Mouse (Mus musculus): ENCODE measurements around the gene Ccdc84.
"Not testable (repeated sequence)": the region's sequence is repeated elsewhere in the genome, so short reads cannot be mapped to it uniquely, and the experiment has no call there.

Ccdc84 gene

DNA sequence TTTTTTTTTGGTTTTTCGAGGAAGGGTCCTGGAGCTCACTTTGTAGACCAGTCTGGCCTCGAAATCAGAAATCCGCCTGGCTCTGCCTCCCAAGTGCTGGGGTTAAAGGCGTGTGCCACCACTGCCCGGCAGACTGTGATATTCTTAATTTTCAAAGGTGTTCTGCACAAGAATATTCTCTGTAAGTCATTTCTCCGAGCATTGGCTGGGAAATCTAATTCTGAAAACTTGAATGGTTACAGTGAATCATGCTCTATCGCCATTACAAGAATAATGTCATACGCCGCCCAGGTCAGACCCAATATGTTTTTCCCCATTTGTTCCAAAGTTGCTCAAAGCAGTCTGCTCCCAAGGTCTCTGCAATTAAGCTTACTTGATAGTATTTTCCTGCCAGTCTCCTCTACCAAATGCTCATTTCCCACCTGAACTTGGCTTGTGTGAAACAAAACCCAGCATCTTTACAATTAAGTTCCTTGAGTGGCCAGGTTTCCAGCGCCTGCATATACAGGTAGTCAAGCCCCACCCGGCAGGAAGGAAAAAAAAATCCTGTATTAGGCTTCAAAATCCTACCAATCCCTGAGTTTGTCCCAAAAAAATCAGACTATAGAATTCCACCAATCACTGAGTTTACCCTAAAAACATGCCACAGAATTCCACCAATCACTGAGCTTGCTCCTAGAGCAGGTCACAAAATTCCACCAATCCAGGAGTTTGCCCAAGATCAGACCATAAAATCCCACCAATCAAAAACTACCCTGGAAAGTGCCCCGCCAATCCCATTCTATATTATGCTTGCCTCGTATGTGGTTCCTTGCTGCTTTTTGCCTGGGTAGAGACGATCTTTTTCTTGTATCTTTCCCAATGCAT lies at the start of gene Ccdc84:
Ccdc84 (minus strand) TSS at position 51 of the 867 bp plus-strand sequence.
- no peak for DNase-seq (ENCODE audit: low spot score)

- no peak for DNase-seq (ENCODE audit: low spot score)
Observed at GRCm38 (mm10) chr9:44461950-44462349, 43.6 kb upstream of the Ccdc84 start.

DNA sequence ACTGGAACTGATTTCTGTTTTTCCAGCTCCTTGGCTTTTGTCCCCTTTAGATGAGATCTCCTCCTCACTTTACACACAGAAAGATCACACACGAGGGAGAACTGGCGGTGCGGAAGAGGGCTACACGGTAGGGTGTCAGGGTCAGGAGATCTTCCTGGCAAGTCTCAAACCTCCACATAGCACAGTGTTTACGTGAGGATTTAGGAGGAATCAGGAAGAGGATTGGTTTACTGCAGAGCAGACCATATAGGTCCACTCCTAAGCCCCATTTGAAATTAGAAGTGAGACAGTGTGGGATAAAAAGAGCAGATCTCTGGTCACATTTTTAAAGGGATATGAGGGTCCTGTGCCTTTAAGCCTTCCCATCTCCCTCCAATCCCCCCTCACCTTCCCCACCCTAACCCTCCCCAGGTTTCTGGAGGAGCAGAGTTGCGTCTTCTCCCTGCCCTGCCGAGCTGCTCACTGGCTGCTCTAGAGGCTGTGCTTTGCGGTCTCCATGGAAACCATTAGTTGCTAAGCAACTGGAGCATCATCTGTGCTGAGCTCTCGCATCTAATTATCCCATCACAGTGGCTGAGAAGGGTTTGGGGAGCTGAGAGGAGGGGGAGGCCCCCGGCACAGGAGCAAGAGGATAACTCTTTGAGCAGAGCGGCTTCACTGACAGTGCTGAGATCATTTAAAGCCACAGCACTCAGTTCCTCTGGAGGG lies 38.8 kb upstream of the Ccdc84 start:
- DNase-seq (ENCODE audit: low spot score), result no peak

DNA sequence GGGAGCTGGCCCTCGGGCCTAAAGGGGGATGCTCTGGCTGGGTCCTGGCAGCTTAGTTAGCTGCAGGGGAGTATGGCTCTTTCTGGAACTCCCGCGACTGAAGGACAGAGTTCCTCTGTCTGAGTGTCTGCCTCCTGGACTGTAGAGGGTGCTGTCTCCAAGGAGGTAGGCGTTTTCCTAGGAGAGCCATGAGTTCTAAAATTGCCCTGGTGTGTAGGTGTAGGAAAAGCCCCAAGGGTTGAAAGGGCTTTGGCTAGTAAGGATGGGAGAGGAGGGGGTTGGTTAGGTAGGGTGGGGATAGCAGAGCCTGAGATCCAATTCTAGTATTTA lies 36.5 kb upstream of the Ccdc84 start, which contains the start of gene Upk2:
Upk2 (minus strand) TSS at position 86 of the 330 bp plus-strand sequence.
- DNase-seq (ENCODE audit: low spot score), result no peak

DNA sequence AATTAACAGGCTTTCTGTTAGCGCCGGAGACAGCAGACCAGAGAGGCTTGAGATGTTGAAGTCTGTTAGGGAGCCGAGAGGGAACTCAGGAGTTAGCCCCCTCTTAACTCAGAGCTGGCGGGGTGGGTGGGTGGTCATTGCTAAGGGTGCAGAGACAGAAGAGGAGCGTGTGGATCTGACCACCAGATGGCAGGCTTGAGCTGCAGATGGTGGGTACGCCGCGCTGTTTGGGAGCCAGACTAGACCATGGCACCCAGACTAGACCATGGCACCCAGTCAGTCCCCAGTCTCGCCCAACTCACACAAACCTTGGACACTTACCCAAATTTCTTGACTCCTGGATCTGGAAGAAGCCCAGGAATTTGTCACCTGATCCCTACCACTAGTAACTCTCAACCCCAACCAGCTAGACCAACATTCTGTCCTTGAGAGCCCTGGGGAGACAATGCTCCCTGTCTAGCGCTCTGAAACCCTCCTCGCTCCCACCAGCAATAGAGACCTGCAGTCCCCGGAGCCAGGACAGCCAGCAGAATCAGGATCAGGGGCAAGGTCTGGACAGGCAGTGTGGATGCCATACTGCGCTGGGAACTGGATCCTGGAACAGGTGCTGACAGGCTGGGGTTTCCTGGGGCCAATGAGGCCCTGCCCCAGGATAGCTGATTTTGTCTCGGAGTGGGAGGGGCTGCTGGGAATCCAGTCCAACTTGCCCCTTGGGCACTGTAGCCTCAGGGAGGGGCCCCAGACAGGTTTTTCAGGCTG lies 35.9 kb upstream of the Ccdc84 start:
- peak; percentile 69 for DNase-seq (ENCODE audit: low spot score)

- no peak for DNase-seq (ENCODE audit: low spot score)
Observed at GRCm38 (mm10) chr9:44450387-44450786, 32.0 kb upstream of the Ccdc84 start.

DNA sequence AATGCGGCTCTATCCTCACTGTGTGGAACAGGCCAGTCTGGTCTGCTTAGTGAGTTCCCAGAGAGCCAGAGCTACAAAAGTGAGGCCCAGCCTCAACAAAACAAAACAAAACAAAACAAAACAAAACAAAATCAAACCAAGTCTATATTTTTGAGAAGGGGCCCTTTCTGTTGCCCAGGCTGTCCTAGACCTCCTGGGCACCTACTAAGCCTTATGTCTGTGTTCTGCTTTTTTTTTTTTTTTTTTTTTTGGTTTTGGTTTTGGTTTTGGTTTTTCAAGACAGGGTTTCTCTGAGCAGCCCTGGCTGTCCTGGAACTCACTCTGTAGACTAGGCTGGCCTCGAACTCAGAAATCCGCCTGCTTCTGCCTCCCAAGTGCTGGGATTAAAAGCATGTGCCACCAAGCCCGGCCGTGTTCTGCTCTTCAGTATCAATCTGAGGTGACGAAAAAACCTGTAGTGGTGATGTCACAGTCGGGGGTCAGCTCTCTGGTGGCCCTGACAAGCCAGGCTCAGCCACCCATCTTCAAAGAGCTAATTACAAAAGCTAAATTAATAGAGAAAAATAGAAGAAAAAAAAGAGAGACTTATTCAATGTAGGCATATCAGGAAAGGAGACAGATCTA lies 26.1 kb upstream of the Ccdc84 start:
- not testable (repeated sequence) for DNase-seq (ENCODE audit: low spot score)

- DNase-seq (ENCODE audit: low spot score), result no peak
Observed at GRCm38 (mm10) chr9:44440961-44441360, 22.6 kb upstream of the Ccdc84 start, which contains the start of gene Foxr1. Gene Foxr1 (minus strand): TSS chr9:44441136.

- no peak for DNase-seq (ENCODE audit: low spot score)
Observed at GRCm38 (mm10) chr9:44435747-44436146, 17.4 kb upstream of the Ccdc84 start.

DNA sequence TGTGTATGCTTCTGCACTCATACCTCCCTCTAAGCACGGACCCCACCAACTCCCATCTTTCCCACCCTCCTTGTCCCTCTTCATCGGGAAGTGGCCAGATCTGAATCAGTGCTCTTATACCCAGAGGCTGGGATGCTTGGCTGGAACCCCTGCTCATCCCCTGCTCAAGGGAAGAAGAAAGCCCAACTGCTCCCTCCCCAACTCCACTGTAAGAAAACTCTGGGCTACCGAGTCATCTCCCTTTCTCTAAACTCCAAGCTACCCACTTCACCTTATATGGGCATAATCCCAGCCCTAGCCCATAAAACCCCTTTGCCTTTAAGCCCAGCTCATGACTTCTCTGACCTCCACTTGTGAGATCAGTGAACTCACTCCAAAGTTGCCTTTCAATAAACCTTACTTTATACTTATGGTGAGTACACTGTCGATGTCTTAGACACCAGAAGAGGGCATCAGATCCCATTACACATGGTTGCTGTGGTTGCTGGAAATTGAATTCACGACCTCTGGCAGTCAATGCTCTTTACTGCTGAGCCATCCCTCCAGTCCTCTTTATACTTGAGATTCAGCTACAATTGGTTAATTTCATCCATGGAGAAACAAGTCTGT lies 14.3 kb upstream of the Ccdc84 start:
- DNase-seq (ENCODE audit: low spot score), result no peak

- no peak for DNase-seq (ENCODE audit: low spot score)
Observed at GRCm38 (mm10) chr9:44423576-44423975, 5.2 kb upstream of the Ccdc84 start.

- DNase-seq (ENCODE audit: low spot score), result no peak
Observed at GRCm38 (mm10) chr9:44420280-44420898, 2.0 kb upstream of the Ccdc84 start.

DNA sequence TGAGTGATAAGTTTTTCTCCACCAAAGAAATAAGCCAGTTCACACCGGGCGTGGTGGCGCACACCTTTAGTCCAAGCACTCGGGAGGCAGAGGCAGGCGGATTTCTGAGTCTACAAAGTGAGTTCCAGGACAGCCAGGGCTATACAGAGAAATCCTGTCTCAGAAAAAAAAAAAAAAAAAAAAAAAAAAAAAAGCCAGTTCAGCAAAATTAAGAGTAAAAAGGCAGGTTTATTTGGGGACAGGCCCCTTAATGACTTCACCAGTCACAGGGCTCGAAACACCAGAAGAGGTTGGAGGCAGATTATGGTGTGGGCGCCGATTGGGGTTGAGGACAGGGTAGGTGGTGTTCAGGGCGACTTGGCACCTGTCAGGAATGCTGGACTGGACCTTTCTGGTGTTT lies 1.4 kb upstream of the Ccdc84 start:
- not testable (repeated sequence) for DNase-seq (ENCODE audit: low spot score)

GRCm38 (mm10) chr9:44417892-44418363 lies 441 bp downstream of the Ccdc84 start:
- DNase-seq (ENCODE audit: low spot score), result peak; percentile 86

DNA sequence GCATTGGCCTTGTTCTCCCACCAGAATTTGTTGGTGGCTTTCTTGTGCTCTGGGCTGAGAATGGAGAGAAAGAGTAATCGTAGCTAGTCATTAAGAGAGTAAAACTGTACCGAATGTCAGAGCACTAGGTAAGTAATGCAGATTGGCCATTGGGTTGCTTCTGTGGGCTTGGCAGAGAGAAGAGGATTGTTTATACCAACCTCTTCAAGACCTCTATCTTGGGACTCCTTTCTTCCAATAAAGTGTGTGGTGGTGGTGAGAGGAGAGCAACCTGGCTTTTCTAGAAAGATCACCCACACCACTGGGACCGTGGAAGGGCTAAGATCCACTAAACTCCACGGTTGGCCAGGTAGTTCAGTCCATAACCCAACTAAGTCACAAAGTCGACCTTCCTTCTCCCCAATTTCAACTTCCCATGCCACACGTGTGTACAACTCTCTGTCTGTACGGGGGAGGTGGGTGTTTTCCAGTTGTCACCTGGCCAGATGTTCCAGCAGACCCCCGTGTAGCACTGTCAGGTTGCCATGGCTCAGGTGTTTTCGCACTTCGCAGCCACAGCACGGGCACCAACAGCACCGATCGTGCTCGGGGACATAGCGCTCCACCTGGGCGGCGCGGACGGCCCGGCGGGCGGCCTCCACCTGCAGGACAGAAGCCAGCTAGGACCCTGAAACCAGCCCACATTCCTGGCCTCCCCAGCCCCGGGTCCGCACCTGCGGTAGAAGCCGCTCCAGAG lies 1.0 kb downstream of the Ccdc84 start:
- no peak for DNase-seq (ENCODE audit: low spot score)

DNA sequence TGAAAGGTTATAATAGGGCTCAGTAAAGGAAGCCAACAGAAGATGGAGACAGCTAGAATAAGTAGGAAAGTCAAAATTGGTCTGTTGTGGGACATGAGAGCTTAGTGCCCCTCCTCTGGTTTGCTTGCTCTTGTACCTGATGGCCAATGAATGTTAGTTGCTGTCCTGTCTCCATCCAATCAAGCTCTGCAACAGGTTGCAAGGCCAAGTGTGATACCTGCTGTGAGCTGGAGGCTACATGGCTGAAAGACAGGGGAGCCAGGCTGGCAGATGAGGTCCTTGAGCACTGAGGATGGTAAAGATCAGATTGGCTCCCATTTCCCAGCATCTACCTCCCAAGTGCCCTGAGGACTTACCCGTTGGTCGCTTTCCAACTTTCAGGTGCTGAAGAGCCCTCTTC lies 5.6 kb downstream of the Ccdc84 start:
- DNase-seq (ENCODE audit: low spot score), result no peak

- no peak for DNase-seq (ENCODE audit: low spot score)
Observed at GRCm38 (mm10) chr9:44412306-44412705, 6.1 kb downstream of the Ccdc84 start.

- no peak for DNase-seq (ENCODE audit: low spot score)
Observed at GRCm38 (mm10) chr9:44411601-44412130, 6.7 kb downstream of the Ccdc84 start.

DNA sequence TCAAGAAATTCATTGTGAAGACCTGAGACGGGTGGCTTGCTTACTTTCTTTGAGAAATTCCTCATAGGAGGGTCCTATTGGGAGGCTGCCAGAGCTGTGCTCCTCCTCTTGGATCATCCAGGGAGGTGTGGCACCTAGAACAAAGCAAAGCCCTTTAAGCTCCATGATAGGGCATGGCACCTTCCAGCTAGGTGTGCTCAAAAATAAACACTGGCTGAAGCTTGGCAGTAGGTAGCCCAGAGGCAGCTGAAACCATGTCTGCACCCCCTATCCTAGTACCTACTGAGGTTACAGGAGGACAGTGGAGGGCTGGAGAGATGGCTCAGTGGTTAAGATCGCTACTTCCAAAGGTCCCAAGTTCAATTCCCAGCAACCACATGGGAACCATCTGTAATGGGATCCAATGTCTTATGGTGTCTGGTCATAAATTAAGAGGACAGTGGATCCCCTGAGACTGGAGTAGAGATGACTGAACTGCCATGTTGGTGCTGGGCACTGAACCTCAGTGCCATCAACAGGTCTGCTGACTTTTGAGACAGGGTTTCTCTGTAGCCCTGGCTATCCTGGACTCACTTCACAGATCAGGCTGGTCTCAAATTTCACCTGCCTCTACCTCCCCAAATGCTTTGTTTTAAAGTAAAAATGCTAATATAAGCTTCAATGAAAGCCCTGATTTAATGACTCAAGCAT lies 7.6 kb downstream of the Ccdc84 start:
- DNase-seq (ENCODE audit: low spot score), result no peak

Measured in urinary bladder, postnatal 10 days (tissue).